Mouse (Mus musculus) testis, adult 2 months (tissue): Measurements from ENCODE around the gene Rnase2b.

Source experiments
- CTCF ChIP-seq: fragments of 200-500 bp; IDR thresholded peaks from 2 replicates; pipeline ENCODE4 v1.5.1; 2012; ENCODE audit warnings: low read depth, mild to moderate bottlenecking, inconsistent platforms, low read length, moderate library complexity; ENCODE audit not compliant: control insufficient read depth, insufficient read depth, insufficient replicate concordance
- POLR2A ChIP-seq: fragments of 200-500 bp; IDR thresholded peaks from 2 replicates; pipeline ENCODE4 v1.6.1; 2012; ENCODE audit warnings: low read depth, mild to moderate bottlenecking, inconsistent platforms, low read length, moderate library complexity; ENCODE audit not compliant: control insufficient read depth

- TF ChIP-seq POLR2A, result no peak
- no peak for TF ChIP-seq CTCF
Observed at GRCm38 (mm10) chr14:51166068-51166467, 4.0 kb downstream of the Rnase2b start.
